Mouse (Mus musculus): ENCODE measurements at regions not wholly inside any gene's neighbourhood (a gene's known extent, or its start where the extent isn't known, plus 50 kb on each side); places are given as distances from the start of the nearest gene placed in this dataset.

DNA sequence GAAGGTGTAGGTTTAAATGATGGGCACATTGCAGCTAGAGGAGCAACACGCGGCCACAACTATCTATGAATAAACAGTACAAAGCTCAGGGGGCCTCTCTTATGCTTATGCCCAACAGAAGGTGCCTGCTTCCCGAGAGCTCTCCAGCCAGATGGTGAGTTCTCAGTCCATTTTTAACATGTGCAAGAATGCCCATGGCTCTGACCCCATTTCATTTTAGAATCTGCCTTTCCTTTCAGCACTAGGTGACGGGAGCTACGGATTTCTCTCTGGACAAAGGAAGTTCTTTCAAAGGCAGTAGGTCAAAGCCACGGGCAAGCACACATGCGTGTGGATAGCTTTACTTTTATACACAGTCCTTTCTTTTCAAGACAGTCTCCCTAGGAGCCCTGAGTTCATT, 64.3 kb upstream of the Cnot2 start:
- Histone ChIP-seq H3K9me3 (no peaks in the 10 kb centered on the region), H3K27ac (replicated peaks) (no peak overlapping the region), H3K27me3 (no peaks in the 10 kb centered on the region), H3K4me1 (0 out of 2 replicates have a peak, but pooled peaks cover 2% of the 10 kb centered on the region), H3K36me3 (no peaks in the 10 kb centered on the region), H3K4me2 (replicated peaks) (no peak overlapping the region), H3K4me3 (no peak overlapping the region), H3K9ac (replicated peaks) (no peak overlapping the region)
- ATAC-seq (ENCODE audit: low FRiP score, low read depth): 0 out of 2 replicates have a peak, but pooled peaks have one; percentile 19
- WGBS: 43% methylated on average over 7 of the region's 7 CpGs

DNA sequence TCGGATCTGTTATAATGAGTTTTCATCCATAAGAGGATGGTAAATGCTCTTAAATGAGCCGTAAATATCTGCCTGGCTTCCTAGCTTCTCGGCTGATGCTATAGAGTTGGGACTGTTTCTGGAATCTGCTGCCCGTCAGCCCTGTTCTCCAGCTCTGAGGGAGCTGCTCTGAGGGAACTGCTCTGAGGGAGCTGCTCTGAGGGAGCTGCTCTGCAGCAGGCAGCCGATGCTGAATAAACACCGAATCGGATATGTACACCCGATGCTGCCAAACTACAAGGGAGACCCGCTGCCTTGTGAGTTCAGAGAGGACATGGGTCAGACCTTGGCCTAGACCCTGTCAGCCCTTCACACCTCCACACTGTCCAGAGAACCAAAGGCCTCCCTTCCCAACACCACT, 63.8 kb upstream of the Cnot2 start:
- 87% methylated on average over 9 of the region's 9 CpGs for WGBS
- H3K36me3 ChIP-seq: no peaks in the 10 kb centered on the region
- H3K4me1 ChIP-seq: 0 out of 2 replicates have a peak, but pooled peaks cover 2% of the 10 kb centered on the region
- H3K4me2 ChIP-seq (replicated peaks): no peak overlapping the region
- no peaks in the 10 kb centered on the region for H3K9me3 ChIP-seq
- no peak overlapping the region for H3K4me3 ChIP-seq
- H3K27ac ChIP-seq (replicated peaks): no peak overlapping the region
- ATAC-seq (ENCODE audit: low FRiP score, low read depth): 0 out of 2 replicates have a peak, but pooled peaks have one; percentile 16
- H3K27me3 ChIP-seq: no peaks in the 10 kb centered on the region
- H3K9ac ChIP-seq (replicated peaks): no peak overlapping the region

Measured in midbrain, embryonic 12.5 days (tissue).